Mouse (Mus musculus) hindbrain, embryonic 11.5 days (tissue): ENCODE data around the gene Pkn1. TPM values are rescaled to one million over a fixed set of nuclear protein-coding genes. Genes with fewer than 3 reads are reported as not detected.

Source experiments
- ATAC-seq: fragments of 200-750 bp; cut with Nextera tagmentation; 2 replicates; pipeline ENCODE4 v1.8.0; 2017; ENCODE audit warnings: mild to moderate bottlenecking, moderate TSS enrichment, moderate library complexity; ENCODE audit not compliant: low FRiP score
- DNase-seq: peaks from one replicate; pipeline ENCODE4 v3.0.0-alpha.2; 2015; ENCODE audit warnings: low spot score
- H3K27ac ChIP-seq: fragments of 300-500 bp; sonication (generic); 2 replicates; pipeline ENCODE4 v1.5.1; 2014; ENCODE audit warnings: mild to moderate bottlenecking, low read depth, low read length
- H3K27me3 ChIP-seq: fragments of 300-500 bp; sonication (generic); 2 replicates; pipeline ENCODE4 v1.6.1; 2014; ENCODE audit warnings: mild to moderate bottlenecking, low read length, moderate library complexity, mixed read lengths; ENCODE audit not compliant: control insufficient read depth, insufficient read depth
- H3K36me3 ChIP-seq: fragments of 300-500 bp; sonication (generic); 2 replicates; pipeline ENCODE4 v1.6.1; 2014; ENCODE audit warnings: mild to moderate bottlenecking, low read length, moderate library complexity, mixed read lengths; ENCODE audit not compliant: control insufficient read depth, insufficient read depth
- H3K4me1 ChIP-seq: fragments of 300-500 bp; sonication (generic); replicated peaks from 2 replicates; pipeline ENCODE4 v1.6.1; 2014; ENCODE audit warnings: low read length, mixed read lengths; ENCODE audit not compliant: control insufficient read depth, insufficient read depth
- H3K4me2 ChIP-seq: fragments of 300-500 bp; sonication (generic); replicated peaks from 2 replicates; pipeline ENCODE4 v1.6.1; 2014; ENCODE audit warnings: mild to moderate bottlenecking, low read depth, low read length
- H3K4me3 ChIP-seq: fragments of 300-500 bp; sonication (generic); 2 replicates; pipeline ENCODE4 v1.5.1; 2014; ENCODE audit warnings: low read depth, low read length
- H3K9ac ChIP-seq: fragments of 300-500 bp; sonication (generic); 2 replicates; pipeline ENCODE4 v1.6.1; 2014; ENCODE audit warnings: low read depth, low read length
- H3K9me3 ChIP-seq: fragments of 300-500 bp; sonication (generic); 2 replicates; pipeline ENCODE4 v1.6.1; 2016; ENCODE audit warnings: low read length; ENCODE audit not compliant: control insufficient read depth
- WGBS: fragments of 180-500 bp; shearing (Covaris S2); extraction: QIAGEN DNeasy Blood & Tissue Kit; methylation state at CpG from one replicate; pipeline ENCODE4 v1.1.7; 2014; 5-methylcytosine and 5-hydroxymethylcytosine counted together
- polyA plus RNA-seq: library from polyadenylated mRNA; unstranded; fragments of >200 nt; fragmentation: Nextera tagmentation; extraction: Ambion mirVana; gene quantifications from 2 replicates; pipeline ENCODE4 v1.2.1, GENCODE M21; 2014

The Pkn1 gene
- 21.6 and 22.6 TPM in 2 replicates for polyA plus RNA-seq

GRCm38 (mm10) chr8:83698661-83699453 lies at the start of gene Pkn1:
Gene Pkn1, minus strand, starts transcription at chr8:83699179.
- DNase-seq: peak; percentile 82
- ATAC-seq: peak; percentile 93
- Histone ChIP-seq H3K4me2 (peak within 1 kb of the TSS; percentile 93), H3K27ac (peak within 1 kb of the TSS; percentile 54), H3K27me3 (no peaks in the 10 kb centered on the region), H3K4me1 (peaks cover 7% of the 10 kb centered on the region; the same call in 1 of the 2 replicates), H3K4me3 (peak within 1 kb of the TSS; percentile 84), H3K36me3 (no peaks in the 10 kb centered on the region), H3K9ac (peak within 1 kb of the TSS; percentile 90), H3K9me3 (no peaks in the 10 kb centered on the region)
- WGBS: under 1% methylated on average over 43 of the region's 85 CpGs

DNA sequence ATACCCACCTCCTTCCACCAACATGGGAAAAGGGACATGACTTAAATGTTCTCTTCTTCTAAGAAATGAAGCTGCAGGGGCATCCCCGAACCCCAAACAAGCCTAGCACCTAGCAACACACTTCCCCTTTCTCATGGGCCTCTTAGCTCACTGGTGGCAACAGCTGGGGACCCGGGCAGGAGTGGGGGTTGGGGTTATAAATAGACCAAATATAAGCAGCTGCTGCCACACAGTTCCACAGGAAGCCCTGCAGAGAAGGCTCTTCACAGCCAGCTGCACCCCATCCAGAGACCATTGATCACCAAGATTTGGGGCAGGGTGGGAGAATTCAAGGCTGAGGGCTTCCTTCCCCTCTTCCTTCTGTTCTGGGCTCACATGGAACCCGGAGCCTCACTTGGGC lies 49.7 kb upstream of the Pkn1 start:
- Histone ChIP-seq H3K4me3 (no peak overlapping the region), H3K4me2 (no peak overlapping the region), H3K9ac (no peak overlapping the region), H3K36me3 (no peaks in the 10 kb centered on the region), H3K4me1 (peaks cover 3% of the 10 kb centered on the region; the same call in 1 of the 2 replicates), H3K9me3 (no peaks in the 10 kb centered on the region), H3K27me3 (peaks cover 3% of the 10 kb centered on the region; the same call in 1 of the 2 replicates), H3K27ac (no peak overlapping the region)
- ATAC-seq (peak; percentile 60), DNase-seq (peak; percentile 47)
- WGBS: 43% methylated on average over 3 of the region's 3 CpGs

DNA sequence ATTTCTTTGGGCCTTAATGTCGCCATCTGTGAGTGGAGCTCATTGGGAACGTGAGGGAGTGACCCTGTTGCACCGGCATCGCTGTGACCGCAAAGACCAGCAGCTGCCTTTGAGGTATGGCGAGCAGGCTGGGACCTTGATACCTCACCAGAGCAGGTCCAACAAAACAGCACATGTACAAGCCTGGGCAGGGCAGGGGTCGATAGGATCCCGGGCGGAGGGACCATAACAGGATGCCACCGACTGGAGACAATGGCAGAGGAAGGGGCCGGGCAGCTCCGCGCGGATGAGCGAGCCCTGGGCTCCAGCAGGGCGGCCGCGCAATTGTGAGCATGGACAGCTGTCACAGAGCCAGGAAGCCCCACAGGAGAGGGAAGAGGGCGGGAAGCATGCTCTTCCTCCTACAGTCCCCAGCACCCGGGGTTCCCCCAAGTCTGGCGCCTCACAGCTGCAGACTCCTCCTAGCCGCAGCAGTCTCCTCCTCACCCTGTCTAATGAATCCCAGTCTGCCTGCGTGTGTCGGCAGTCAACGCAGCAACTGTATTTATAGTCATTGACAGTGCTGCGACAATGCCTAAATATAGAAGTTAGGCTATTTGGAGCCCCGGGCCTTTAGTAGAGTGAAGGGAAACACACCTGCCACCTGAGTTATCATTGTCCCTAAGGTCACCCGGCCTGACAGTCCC lies 48.8 kb upstream of the Pkn1 start:
- whole genome bisulfite sequencing: 2% methylated on average over 28 of the region's 28 CpGs
- DNase-seq: peak; percentile 66

GRCm38 (mm10) chr8:83744070-83744469 lies 45.1 kb upstream of the Pkn1 start:
- DNase-seq (no peak), ATAC-seq (no peak)
- Histone ChIP-seq H3K4me3 (no peak overlapping the region), H3K27ac (no peak overlapping the region), H3K4me2 (no peak overlapping the region), H3K4me1 (peaks cover 3% of the 10 kb centered on the region; the same call in 1 of the 2 replicates), H3K36me3 (no peaks in the 10 kb centered on the region), H3K27me3 (peaks cover 23% of the 10 kb centered on the region), H3K9ac (no peak overlapping the region), H3K9me3 (no peaks in the 10 kb centered on the region)
- 77% methylated on average over 4 of the region's 4 CpGs for WGBS

More for the DNA sequence above, 48.8 kb upstream of the Pkn1 start:
- Histone ChIP-seq H3K9me3 (no peaks in the 10 kb centered on the region), H3K36me3 (no peaks in the 10 kb centered on the region), H3K9ac (peak overlapping the region; percentile 32), H3K27me3 (peaks cover 3% of the 10 kb centered on the region; the same call in 1 of the 2 replicates), H3K4me3 (peak overlapping the region; percentile 20), H3K4me2 (peak overlapping the region; percentile 47), H3K4me1 (peaks cover 3% of the 10 kb centered on the region; the same call in 1 of the 2 replicates), H3K27ac (0 out of 2 replicates have a peak overlapping the region, but pooled peaks have one; percentile 2)
- peak; percentile 59; the same call in 1 of the 2 replicates for ATAC-seq

GRCm38 (mm10) chr8:83742968-83743367 lies 44.0 kb upstream of the Pkn1 start:
- ATAC-seq (no peak), DNase-seq (no peak)
- WGBS: 94% methylated on average over 6 of the region's 6 CpGs
- H3K9me3 ChIP-seq: no peaks in the 10 kb centered on the region
- H3K27me3 ChIP-seq: peaks cover 20% of the 10 kb centered on the region
- no peak overlapping the region for H3K27ac ChIP-seq
- peaks cover 3% of the 10 kb centered on the region; the same call in 1 of the 2 replicates for H3K4me1 ChIP-seq
- no peak overlapping the region for H3K4me3 ChIP-seq
- no peak overlapping the region for H3K9ac ChIP-seq
- no peaks in the 10 kb centered on the region for H3K36me3 ChIP-seq
- no peak overlapping the region for H3K4me2 ChIP-seq

DNA sequence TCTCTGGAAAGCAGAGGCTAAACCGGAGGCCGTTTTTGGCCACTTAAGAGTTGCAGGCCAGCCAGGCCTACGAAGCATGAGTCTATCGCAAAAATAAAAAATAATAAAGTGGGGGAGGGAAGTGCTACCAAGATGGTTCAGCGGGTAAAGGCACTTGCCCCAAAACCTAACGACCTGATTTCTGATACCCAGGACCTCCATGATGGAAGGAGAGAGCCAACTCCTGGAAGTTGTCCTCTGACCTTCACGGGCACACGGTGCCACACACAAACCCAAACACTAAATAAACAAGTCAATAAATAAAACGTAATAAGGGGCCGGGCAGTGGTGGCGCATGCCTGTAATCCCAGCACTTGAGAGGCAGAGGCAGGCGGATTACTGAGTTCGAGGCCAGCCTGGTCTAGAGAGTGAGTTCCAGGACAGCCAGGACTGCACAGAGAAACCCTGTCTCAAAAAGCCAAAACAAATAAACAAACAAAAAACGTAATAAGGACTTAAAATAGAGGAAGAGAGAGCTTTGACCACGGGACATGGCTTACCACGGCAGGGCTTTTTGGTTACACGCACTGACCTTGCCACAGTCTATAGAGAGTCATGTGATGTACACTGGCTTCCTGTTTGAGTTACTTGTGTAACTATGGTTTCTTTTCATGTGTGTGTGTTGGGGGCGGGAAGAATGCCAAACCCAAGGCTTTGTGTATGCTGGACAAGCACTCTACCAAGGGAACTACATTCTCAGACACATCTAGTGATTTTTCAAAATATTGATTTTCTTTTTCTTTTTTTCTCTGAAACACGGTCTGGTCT lies 43.1 kb upstream of the Pkn1 start:
- Histone ChIP-seq H3K27me3 (peaks cover 20% of the 10 kb centered on the region), H3K27ac (no peak overlapping the region), H3K9me3 (no peaks in the 10 kb centered on the region), H3K4me2 (no peak overlapping the region; the same call in 1 of the 2 replicates), H3K4me3 (no peak overlapping the region), H3K4me1 (no peaks in the 10 kb centered on the region; the same call in 1 of the 2 replicates), H3K36me3 (no peaks in the 10 kb centered on the region), H3K9ac (no peak overlapping the region)
- WGBS: 73% methylated on average over 19 of the region's 19 CpGs
- ATAC-seq (no peak), DNase-seq (no peak)

- ATAC-seq: peak; percentile 51; the same call in 1 of the 2 replicates
- WGBS: under 1% methylated on average over 49 of the region's 56 CpGs
- H3K36me3 ChIP-seq: no peaks in the 10 kb centered on the region
- peak; percentile 52 for DNase-seq
- H3K9me3 ChIP-seq: no peaks in the 10 kb centered on the region
- peak within 1 kb of the TSS; percentile 58; the same call in 1 of the 2 replicates for H3K9ac ChIP-seq
- peak within 1 kb of the TSS; percentile 47 for H3K4me3 ChIP-seq
- peaks cover 20% of the 10 kb centered on the region for H3K27me3 ChIP-seq
- no peak within 1 kb of the TSS for H3K27ac ChIP-seq
- H3K4me2 ChIP-seq: peak within 1 kb of the TSS; percentile 86
- no peaks in the 10 kb centered on the region; the same call in 1 of the 2 replicates for H3K4me1 ChIP-seq
Measured at GRCm38 (mm10) chr8:83740976-83741741, 42.2 kb upstream of the Pkn1 start, which contains the start of gene Adgre5. Gene Adgre5, minus strand, starts transcription at chr8:83741326.
